Mouse (Mus musculus): ENCODE measurements at regions not wholly inside any gene's neighbourhood (a gene's known extent, or its start where the extent isn't known, plus 50 kb on each side); places are given as distances from the start of the nearest gene placed in this dataset.

GRCm38 (mm10) chr12:117412779-117413505 lies 103.3 kb upstream of the Rapgef5 start:
- TF ChIP-seq CTCF (IDR thresholded peaks at IDR 0.05; ENCODE audit: insufficient read depth, low read depth, low read length) (no peak), POLR2A (IDR thresholded peaks at IDR 0.05; ENCODE audit: insufficient read depth, low read depth, low read length) (no peak)
